Mouse (Mus musculus): ENCODE results near the gene Tmem206. TPM values are rescaled to one million over a fixed set of nuclear protein-coding genes. Genes with fewer than 3 reads are reported as not detected.

Gene Tmem206
- polyA plus RNA-seq, 2 experiments from 2014 or later: 24.4 to 29.2 TPM

- no peak for ATAC-seq
These were observed 28.1 kb downstream of the Tmem206 start for GRCm38 (mm10) chr1:191353836-191354235.

DNA sequence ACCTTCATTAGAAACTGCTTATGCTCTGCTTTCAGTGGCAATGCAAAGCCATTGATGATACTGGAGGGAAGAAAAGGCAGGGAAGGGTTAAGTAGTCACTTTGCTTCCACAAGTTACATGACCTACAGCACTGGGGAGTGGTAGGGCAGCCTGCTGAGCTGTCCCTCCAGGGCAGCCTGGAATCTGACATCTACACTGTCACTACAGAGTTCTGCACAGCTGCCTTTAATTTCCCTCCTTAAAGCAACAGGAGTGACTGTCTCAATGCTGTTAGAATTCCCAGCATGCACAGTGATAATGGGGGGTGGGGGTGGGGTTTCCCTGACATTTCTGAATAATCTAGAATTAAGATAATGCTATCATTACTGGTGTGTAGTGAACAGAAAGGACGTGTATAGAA is 31.2 kb downstream of the Tmem206 start:
- no peak for ATAC-seq

- no peak for ATAC-seq
These were observed 33.8 kb downstream of the Tmem206 start for GRCm38 (mm10) chr1:191359478-191359877.

GRCm38 (mm10) chr1:191362412-191362811 is 36.7 kb downstream of the Tmem206 start:
- no peak for ATAC-seq

GRCm38 (mm10) chr1:191364477-191364876 is 38.8 kb downstream of the Tmem206 start:
- peak; percentile 74 for ATAC-seq

DNA sequence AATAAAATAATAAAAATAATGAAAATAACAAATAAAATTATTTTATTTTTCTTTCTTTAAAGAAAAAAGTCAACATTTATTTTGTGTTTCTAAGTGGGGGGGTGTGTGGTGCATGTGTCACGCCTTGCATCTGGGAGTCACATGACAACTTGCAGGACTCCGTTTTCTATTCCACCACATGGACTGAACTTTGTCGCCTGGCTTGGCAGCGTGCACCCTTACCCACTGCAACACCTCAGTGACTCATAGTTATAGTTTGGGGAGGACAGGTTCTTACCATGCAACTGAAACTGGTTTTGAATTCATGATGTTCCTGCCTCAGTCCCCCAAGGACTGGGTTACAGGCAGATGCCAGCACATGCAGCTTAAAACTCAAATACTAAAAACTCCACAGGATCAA is 42.5 kb downstream of the Tmem206 start:
- ATAC-seq: no peak

GRCm38 (mm10) chr1:191369140-191369539 is 43.4 kb downstream of the Tmem206 start:
- ATAC-seq: peak; percentile 67

DNA sequence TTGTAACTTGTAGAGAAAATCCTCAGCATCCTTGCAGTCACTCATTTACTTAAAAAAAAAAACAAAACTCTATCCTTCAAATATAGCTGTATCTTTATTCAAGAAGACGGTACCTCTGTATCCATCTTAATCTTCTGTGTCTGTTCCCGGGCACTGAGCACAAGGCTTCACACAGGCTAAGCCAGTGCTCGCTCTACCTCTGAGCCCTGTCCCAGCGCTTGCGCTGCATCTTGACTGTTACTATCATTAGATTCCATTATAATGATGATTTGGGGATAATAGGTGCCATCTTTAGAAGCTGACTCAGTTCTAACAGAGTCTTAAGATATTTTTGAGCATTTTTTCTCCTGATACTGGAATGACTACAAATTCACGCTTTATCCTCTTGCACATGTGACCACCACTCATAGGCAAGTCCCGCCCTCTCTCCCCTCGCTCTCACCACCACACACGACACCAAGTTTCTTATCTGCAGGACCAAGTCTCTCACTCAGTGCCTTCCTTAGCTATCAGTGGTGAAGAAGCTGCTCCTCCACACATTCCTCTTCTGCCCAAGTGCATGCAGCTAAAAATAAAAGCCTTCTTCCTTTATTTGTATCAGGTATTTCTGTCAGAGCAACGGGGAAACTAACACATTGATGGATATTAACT is 49.4 kb downstream of the Tmem206 start:
- ATAC-seq: no peak

GRCm38 (mm10) chr1:191375644-191375998 is 49.9 kb downstream of the Tmem206 start:
- no peak for ATAC-seq

- no peak for ATAC-seq
These were observed 52.4 kb downstream of the Tmem206 start for GRCm38 (mm10) chr1:191378080-191378479.

DNA sequence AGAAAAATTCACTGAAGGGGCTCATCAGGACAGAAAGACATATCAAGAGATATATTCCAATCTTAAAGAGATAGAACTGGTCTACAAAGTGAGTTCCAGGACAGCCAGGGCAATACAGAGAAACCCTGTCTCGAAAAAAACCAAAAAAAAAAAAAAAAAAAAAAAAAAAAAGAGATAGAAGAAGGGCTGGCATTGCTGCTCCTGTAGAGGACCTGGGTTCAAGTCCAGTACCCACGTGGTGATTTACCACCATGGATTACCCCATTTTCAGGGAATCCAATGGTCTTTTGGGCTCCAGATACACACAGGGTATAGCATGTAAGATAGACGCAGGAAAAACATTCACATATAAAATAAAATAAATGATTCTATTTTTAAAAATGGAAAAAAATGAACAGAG is 55.1 kb downstream of the Tmem206 start:
- ATAC-seq: no peak

GRCm38 (mm10) chr1:191381955-191382736 is 56.4 kb downstream of the Tmem206 start:
- peak; percentile 71 for ATAC-seq

DNA sequence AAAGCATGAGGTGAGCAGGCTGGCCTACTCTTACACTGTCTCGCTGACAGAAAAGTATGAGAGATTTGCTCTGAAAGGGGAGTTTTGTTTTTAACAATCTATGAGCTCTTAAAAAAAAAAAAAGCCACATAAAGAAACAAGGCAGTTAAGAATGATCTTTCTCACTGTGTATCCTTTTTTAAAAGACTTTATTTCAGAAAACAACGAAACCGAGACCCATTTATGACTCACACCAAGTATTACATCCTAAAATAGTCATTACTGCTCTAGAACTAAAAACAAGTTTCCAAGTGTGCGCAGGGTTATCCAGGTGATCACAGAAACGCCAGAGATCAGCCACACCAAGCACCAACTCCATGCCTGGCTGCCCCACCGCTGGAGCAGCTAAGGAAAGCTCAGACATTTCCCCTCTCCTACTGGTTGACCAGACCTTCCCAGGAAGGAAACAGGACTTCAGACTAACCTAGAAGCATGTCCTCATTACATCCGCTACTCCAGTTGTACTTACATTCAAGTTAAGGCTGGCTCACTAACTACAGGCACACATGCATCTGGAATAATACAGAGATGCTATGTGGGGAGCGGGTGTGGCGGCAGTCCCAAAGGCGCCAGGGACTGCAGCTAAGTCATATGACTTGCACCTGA is 59.2 kb downstream of the Tmem206 start:
- peak; percentile 66 for ATAC-seq

- peak; percentile 80 for ATAC-seq
These were observed 65.6 kb downstream of the Tmem206 start for GRCm38 (mm10) chr1:191391311-191391710.

- ATAC-seq: no peak
These were observed 67.8 kb downstream of the Tmem206 start for GRCm38 (mm10) chr1:191393536-191393935.

DNA sequence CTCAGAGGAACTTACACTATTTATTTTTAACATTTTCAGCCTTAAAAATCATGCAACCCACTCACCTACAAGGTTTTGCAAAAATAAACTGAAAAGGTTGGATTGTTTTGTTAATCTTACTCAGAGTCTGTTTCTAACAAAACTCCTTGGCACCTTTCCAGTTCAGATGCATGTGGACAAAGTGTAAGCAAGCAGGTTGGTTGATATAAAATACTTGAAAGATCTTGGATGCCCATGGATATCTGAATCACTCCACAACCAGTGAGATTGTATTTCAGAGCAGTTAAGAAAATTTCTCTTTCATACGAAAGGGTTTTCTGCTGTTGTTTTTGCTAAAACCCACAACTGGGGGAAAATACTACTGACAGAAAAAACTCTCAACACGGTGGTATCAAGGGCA is 68.4 kb downstream of the Tmem206 start:
- ATAC-seq: no peak

DNA sequence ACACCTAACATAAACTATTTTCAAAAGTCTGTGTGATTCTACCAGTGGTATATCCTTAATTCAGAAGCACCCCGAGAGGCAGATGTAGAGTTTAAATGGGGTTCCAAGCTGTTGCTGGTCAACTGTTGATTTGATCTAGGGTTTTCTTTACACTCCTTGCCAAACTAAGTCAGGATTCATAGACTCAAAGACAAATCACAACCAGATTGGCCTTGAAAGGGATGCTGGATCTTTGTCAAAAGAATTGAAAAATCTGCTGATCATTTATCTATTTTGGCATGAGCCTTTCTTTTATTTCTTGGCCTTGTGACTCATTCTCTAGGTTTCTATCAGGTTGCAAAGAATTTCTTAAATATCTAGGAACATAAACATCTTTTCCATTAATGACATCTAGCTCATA is 69.5 kb downstream of the Tmem206 start:
- no peak for ATAC-seq

- peak; percentile 1 for ATAC-seq
These were observed 70.2 kb downstream of the Tmem206 start for GRCm38 (mm10) chr1:191395871-191396433.

DNA sequence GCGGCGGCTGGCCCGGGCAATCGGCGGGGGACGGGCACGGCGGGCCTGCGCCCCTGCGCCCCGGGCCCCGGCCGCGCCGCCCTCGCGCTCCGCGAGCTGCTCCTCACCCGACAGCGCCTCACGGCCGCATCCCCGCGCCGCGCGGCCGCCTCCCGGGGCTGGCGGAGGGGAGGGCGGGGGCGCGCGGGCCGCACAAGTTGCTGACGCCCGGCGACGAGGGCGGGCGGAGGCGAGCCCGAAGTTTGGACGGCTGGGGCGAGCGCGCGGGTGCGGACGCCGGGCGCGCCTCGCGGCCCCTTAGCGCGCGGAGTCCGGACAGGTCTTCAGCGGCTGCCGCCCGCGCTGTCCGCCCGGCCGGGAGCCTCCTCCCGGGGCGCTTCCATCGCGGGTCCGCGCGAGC is 70.7 kb downstream of the Tmem206 start:
- ATAC-seq: no peak

DNA sequence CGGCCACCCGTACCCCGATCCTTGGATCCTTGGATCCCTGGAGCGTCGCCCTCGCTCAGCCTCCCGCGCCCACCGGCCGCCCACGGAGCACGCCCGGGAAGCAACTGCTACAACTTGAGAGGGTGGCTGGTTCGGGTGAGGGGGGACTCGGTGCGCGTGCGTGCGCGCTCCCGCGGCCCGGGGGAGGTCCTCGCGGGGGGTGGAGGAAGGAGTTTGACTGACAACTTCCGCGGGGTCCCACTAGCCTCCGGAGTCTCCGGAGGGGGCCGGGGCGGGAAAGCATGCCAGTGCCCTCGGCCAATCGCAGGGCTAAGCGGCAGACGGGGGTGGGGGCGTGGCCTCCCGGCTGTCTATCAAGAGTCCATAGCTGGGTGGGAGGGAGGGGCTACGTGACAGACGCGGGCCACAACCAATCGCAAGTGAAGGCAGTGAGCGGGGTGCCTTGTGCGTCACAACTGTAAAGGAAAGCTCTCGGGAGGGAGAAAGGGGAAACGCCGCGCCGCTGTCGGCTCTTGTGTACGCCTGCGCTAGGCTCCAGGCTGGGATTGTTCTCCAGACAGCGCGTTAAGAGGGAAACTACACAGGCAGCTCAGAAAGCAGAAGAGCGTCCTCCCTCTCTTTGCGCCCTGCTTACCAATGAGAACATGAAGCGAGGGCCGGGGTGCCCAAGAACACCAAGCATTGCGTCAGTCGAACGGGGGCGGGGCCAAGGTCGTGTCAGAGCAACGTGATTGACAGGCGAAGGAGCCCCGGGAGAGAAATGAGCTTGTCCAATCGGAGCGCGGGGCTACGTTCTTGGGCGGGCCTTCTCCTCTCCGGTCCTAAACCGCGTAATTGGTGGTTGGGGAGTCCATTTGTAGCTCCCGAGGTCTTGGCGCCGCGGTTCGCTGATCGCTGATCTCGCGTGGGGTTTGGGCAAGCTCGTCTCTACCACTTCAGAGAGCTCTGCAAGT is 71.5 kb downstream of the Tmem206 start:
- peak; percentile 82 for ATAC-seq

Data from CD4-positive, CD25-positive, alpha-beta regulatory T cell, adult 4 months (primary cell).